Mouse (Mus musculus): ENCODE measurements at regions not wholly inside any gene's neighbourhood (a gene's known extent, or its start where the extent isn't known, plus 50 kb on each side); places are given as distances from the start of the nearest gene placed in this dataset.

DNA sequence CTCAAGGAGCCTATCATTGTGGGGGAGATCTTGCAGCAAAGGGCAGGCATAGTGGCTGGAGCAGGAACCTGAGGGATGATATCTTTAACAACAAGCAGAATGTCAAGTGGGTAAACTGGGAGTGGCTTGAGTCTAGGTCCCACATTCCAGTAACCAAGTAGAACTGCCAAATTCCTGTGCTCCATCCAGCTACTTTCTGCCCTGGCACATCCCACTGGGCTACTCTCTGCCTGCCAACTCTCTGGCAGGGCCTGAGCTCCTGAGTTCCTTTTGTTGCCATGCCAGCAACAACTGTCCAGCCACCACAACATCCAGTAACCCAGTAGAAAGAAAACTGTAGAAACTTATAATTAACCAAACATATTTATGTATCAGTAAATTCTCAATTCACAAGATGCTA lies 1088.8 kb upstream of the Tenm4 start:
- peak in 1 of 2 experiments; percentile 6 for DNase-seq

DNA sequence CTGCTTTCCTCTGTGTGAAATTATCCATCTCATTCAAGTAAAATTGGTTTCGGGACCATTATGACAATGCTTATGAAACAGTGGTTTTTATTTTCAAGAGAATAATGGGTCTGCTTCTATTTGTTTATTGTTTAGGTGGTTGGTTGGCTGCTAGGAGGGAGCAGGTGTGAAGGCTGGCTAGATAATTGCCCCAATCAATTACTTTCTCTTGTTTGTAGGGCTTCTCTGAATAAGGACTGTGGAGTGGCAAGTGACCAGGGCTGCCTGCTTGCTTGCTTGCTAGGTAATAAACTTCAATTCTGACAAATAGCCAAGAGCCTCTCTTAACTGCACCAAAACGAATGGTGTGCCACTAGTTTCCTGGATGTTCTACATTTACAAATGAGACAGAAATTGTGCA lies 1086.7 kb upstream of the Tenm4 start:
- WGBS: 77% methylated on average over 2 of the region's 2 CpGs
- Histone ChIP-seq H3K4me1 (ENCODE audit: control insufficient read depth, insufficient read depth, low read length) (no peaks in the 10 kb centered on the region), H3K4me3 (replicated peaks; ENCODE audit: insufficient read depth, low read depth, low read length) (no peak overlapping the region), H3K27ac (ENCODE audit: insufficient read depth, low read length) (no peak overlapping the region), H3K27me3 (ENCODE audit: control insufficient read depth, insufficient read depth, low read length) (no peaks in the 10 kb centered on the region)
- TF ChIP-seq CTCF (IDR thresholded peaks at IDR 0.05; ENCODE audit: borderline replicate concordance, insufficient read depth, low read depth, low read length): no peak
- no peak for TF ChIP-seq POLR2A (IDR thresholded peaks at IDR 0.05; ENCODE audit: borderline replicate concordance, insufficient read depth, low read length)
- no peak for DNase-seq

More for the DNA sequence above, 1088.8 kb upstream of the Tenm4 start:
- Histone ChIP-seq H3K27ac (ENCODE audit: insufficient read depth, low read length) (no peak overlapping the region), H3K4me3 (replicated peaks; ENCODE audit: insufficient read depth, low read depth, low read length) (no peak overlapping the region), H3K27me3 (ENCODE audit: control insufficient read depth, insufficient read depth, low read length) (no peaks in the 10 kb centered on the region), H3K4me1 (ENCODE audit: control insufficient read depth, insufficient read depth, low read length) (no peaks in the 10 kb centered on the region)
- TF ChIP-seq CTCF (IDR thresholded peaks at IDR 0.05; ENCODE audit: borderline replicate concordance, insufficient read depth, low read depth, low read length): no peak
- no peak for TF ChIP-seq POLR2A (IDR thresholded peaks at IDR 0.05; ENCODE audit: borderline replicate concordance, insufficient read depth, low read length)

DNA sequence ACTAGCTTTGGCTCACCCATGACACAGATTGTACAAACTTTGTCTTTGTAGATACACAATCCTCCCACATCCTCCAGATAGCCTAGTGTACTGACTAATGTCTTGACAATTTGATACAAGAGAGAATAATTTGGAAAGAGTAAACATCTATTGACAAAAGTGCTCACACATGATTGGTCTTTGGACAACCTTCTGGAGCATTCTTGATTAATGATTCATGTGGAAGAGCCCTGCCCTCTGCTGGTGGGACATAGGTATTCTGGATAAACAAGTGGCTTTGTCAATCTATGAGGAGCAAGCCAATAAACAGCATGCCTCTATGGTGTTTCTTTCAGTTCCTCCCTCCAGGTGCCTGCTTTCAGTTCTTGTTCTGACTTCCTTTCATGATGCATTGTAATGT lies 1079.7 kb upstream of the Tenm4 start:
- Histone ChIP-seq H3K4me3 (replicated peaks; ENCODE audit: insufficient read depth, low read depth, low read length) (no peak overlapping the region), H3K4me1 (ENCODE audit: control insufficient read depth, insufficient read depth, low read length) (no peaks in the 10 kb centered on the region), H3K27me3 (ENCODE audit: control insufficient read depth, insufficient read depth, low read length) (no peaks in the 10 kb centered on the region), H3K27ac (ENCODE audit: insufficient read depth, low read length) (no peak overlapping the region)
- peak in 1 of 2 experiments; percentile 1 for DNase-seq
- TF ChIP-seq CTCF (IDR thresholded peaks at IDR 0.05; ENCODE audit: borderline replicate concordance, insufficient read depth, low read depth, low read length): no peak
- TF ChIP-seq POLR2A (IDR thresholded peaks at IDR 0.05; ENCODE audit: borderline replicate concordance, insufficient read depth, low read length): no peak

DNA sequence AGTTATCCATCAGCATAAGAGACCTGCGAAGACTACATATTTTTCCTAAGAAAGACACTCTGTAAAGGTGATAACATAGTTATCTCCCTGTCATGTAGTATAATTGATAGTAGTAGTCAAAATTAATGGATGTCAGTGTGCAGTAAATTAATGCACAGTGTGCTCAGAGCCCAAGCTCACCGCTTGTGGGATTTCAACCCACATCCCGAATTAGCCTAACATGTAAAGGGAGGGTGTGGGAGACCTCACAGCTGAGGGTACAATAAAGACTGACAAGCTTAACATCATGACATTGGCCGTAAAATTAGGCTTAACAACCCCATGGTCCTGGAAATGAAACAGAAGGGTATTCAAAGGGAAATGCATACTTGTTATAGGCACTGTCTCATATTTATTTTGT lies 1042.0 kb upstream of the Tenm4 start:
- Histone ChIP-seq H3K27me3 (ENCODE audit: control insufficient read depth, insufficient read depth, low read length) (no peaks in the 10 kb centered on the region), H3K4me1 (ENCODE audit: control insufficient read depth, insufficient read depth, low read length) (no peaks in the 10 kb centered on the region), H3K4me3 (replicated peaks; ENCODE audit: insufficient read depth, low read depth, low read length) (no peak overlapping the region), H3K27ac (ENCODE audit: insufficient read depth, low read length) (no peak overlapping the region)
- WGBS: 71% methylated on average over 4 of the region's 4 CpGs
- DNase-seq: no peak
- no peak for TF ChIP-seq POLR2A (IDR thresholded peaks at IDR 0.05; ENCODE audit: borderline replicate concordance, insufficient read depth, low read length)
- TF ChIP-seq CTCF (IDR thresholded peaks at IDR 0.05; ENCODE audit: borderline replicate concordance, insufficient read depth, low read depth, low read length): no peak

DNA sequence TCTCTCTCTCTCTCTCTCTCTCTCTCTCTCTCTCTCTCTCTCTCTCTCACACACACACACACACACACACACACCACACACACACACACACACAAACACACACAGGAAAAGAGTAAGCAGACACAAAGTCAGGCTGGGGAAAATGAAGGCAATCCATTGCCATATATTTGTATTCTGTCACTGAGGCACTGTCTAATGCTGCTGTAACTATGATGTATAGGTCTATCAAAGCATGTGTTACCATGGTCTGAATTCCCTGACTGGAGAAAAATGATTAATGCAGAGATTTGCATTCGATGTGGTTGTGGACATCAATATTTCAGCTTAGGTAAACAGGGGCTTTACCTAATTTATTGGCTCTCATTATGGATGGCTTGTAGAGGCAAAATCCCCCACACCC lies 1038.0 kb upstream of the Tenm4 start:
- Histone ChIP-seq H3K4me1 (ENCODE audit: control insufficient read depth, insufficient read depth, low read length) (no peaks in the 10 kb centered on the region), H3K27ac (ENCODE audit: insufficient read depth, low read length) (no peak overlapping the region), H3K27me3 (ENCODE audit: control insufficient read depth, insufficient read depth, low read length) (no peaks in the 10 kb centered on the region), H3K4me3 (replicated peaks; ENCODE audit: insufficient read depth, low read depth, low read length) (no peak overlapping the region)
- 69% methylated on average over 1 of the region's 1 CpGs for WGBS
- no peak for DNase-seq
- no peak for TF ChIP-seq POLR2A (IDR thresholded peaks at IDR 0.05; ENCODE audit: borderline replicate concordance, insufficient read depth, low read length)
- no peak for TF ChIP-seq CTCF (IDR thresholded peaks at IDR 0.05; ENCODE audit: borderline replicate concordance, insufficient read depth, low read depth, low read length)

DNA sequence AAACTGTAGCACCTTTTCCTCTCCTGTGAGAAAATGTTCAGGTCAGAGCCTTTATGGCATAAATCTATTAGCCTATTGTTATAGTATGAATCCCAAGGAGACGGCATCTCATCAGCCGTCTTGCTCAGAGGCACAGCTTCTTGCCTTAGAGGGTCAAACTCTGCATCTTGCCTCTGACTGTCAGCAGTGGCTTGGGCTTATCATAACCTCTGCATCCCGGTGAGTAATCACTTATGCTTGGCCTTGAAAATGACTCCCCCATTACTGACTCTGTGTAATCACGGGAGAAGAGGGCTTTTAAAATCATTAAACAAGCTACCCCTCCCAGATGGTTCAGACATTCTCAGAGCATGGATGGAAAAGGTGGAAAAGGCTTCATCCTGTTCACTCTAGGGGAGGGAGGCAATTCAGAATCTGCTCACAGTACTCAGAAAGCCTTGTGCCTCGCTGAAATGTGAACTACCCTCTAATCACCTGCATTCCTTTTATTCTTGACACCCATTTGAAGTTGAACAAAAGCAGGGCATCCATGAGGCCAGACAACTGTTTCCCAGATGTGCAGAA lies 1036.9 kb upstream of the Tenm4 start:
- DNase-seq: no peak
- Histone ChIP-seq H3K4me3 (replicated peaks; ENCODE audit: insufficient read depth, low read depth, low read length) (no peak overlapping the region), H3K27me3 (ENCODE audit: control insufficient read depth, insufficient read depth, low read length) (no peaks in the 10 kb centered on the region), H3K27ac (ENCODE audit: insufficient read depth, low read length) (no peak overlapping the region), H3K4me1 (ENCODE audit: control insufficient read depth, insufficient read depth, low read length) (no peaks in the 10 kb centered on the region)
- 37% methylated on average over 5 of the region's 5 CpGs for WGBS
- TF ChIP-seq POLR2A (IDR thresholded peaks at IDR 0.05; ENCODE audit: borderline replicate concordance, insufficient read depth, low read length) (no peak), CTCF (IDR thresholded peaks at IDR 0.05; ENCODE audit: borderline replicate concordance, insufficient read depth, low read depth, low read length) (no peak)

DNA sequence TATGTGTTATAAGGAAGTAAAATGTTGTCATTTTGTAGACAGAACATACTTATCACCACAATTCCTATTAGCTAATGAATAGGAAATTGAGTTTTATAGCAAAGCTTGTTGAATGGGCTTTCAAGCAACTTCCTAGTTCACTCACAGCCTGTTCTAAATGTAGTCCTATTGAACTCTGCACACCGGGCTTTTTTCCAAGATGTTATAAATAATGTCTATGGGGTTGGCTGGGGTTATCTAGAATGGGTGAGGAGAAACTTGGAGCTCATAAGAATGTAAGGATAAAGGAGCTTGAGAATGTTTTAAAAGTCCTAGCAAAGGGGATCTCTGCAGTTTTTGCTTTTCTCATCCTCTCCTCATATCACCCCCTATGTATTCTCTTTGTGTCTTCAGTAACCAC lies 1029.3 kb upstream of the Tenm4 start:
- 78% methylated on average over 1 of the region's 1 CpGs for WGBS
- Histone ChIP-seq H3K27me3 (ENCODE audit: control insufficient read depth, insufficient read depth, low read length) (no peaks in the 10 kb centered on the region), H3K27ac (ENCODE audit: insufficient read depth, low read length) (no peak overlapping the region), H3K4me3 (replicated peaks; ENCODE audit: insufficient read depth, low read depth, low read length) (no peak overlapping the region), H3K4me1 (ENCODE audit: control insufficient read depth, insufficient read depth, low read length) (no peaks in the 10 kb centered on the region)
- TF ChIP-seq POLR2A (IDR thresholded peaks at IDR 0.05; ENCODE audit: borderline replicate concordance, insufficient read depth, low read length): no peak
- TF ChIP-seq CTCF (IDR thresholded peaks at IDR 0.05; ENCODE audit: borderline replicate concordance, insufficient read depth, low read depth, low read length): no peak
- no peak for DNase-seq

DNA sequence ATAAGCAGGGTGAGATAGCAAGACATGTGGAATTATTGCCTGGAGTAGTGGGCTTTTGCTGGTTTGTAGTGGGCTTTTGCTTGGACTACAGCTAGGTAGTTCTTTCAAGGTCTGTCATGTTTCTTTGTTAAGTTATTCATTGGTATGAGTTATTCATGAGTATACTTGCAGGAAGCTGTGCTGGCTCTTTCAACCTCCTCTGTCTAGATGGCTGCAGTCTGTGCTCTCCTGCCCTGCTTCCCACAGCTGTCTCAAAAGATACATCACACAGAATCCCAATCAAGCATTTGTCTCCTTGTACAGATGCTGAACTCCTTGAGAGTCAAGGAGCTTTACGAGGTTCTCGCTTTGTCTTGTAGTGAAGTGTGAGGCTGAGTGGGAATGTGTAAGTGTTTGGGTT lies 1028.0 kb upstream of the Tenm4 start:
- H3K4me3 ChIP-seq (replicated peaks; ENCODE audit: insufficient read depth, low read depth, low read length): no peak overlapping the region
- no peak for DNase-seq
- no peak overlapping the region for H3K27ac ChIP-seq (ENCODE audit: insufficient read depth, low read length)
- TF ChIP-seq CTCF (IDR thresholded peaks at IDR 0.05; ENCODE audit: borderline replicate concordance, insufficient read depth, low read depth, low read length) (no peak), POLR2A (IDR thresholded peaks at IDR 0.05; ENCODE audit: borderline replicate concordance, insufficient read depth, low read length) (no peak)
- 75% methylated on average over 2 of the region's 2 CpGs for WGBS
- H3K27me3 ChIP-seq (ENCODE audit: control insufficient read depth, insufficient read depth, low read length): no peaks in the 10 kb centered on the region
- H3K4me1 ChIP-seq (ENCODE audit: control insufficient read depth, insufficient read depth, low read length): no peaks in the 10 kb centered on the region

Data from cerebellum, adult 2 months (tissue).